Mouse (Mus musculus) subcutaneous adipose tissue, adult 2 months (tissue): ENCODE measurements around the gene Fam181b. TPM values are rescaled to one million over a fixed set of nuclear protein-coding genes. Genes with fewer than 3 reads are reported as not detected.

Source experiments
- polyA plus RNA-seq: library from polyadenylated mRNA; depleted of rRNA; stranded (reverse); fragments of >200 nt; gene quantifications from 2 replicates; pipeline ENCODE4 v1.2.3, GENCODE M21; 2012; ENCODE audit warnings: low replicate concordance; rRNA removed

Fam181b gene
- polyA plus RNA-seq = 2.7 and 6.3 TPM in 2 replicates

DNA sequence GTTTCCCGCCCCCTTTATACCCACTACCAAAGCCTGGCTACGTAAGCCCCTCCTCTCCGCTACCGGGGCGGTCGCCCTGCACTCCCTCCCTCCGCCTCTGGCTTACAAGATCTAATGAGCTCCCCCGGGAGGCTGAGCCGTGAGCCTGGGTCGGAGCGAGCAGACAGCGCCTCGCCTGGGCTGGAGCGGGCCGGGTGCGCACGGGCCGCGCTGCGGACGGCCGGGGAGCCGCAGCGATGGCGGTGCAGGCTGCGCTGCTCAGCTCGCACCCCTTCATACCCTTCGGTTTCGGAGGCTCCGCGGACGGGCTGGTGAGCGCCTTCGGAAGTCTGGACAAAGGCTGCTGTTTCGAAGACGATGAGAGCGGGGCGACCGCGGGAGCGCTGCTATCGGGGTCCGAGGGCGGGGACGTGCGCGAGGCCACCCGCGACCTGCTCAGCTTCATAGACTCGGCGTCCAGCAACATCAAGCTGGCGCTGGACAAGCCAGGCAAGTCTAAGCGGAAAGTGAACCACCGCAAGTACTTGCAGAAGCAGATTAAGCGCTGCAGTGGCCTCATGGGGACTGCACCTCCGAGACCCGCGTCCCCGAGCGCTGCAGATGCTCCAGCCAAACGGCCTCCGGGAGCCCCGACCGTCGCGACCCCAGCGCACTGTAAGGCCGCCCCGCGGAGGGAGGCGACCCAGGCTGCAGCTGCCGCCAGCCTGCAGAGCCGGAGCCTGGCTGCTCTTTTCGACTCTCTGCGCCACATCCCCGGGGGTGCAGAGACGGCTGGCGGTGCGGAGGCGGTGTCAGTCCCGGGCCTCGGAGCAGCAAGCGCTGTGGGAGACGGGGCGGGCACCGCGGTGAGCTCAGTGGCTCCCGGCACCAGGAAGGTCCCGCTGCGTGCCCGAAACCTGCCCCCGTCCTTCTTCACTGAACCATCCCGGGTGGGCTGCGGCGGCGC, at the start of gene Fam181b:
Gene Fam181b (plus strand): TSS at position 81 of the 946 bp plus-strand sequence.

Other genes with a start within 250 kb of the Fam181b start
- gene Ddias, start 205.6 kb upstream of the Fam181b start, polyA plus RNA-seq = 0.09 and 0.40 TPM in 2 replicates
- gene Prcp, start 205.4 kb upstream of the Fam181b start, polyA plus RNA-seq = 29.3 and 40.7 TPM in 2 replicates